Mouse (Mus musculus) heart, postnatal 0 days (tissue): ENCODE results near the gene Dpp8.

Experiments
- CTCF ChIP-seq: IDR thresholded peaks from 2 replicates; pipeline ENCODE4 v1.5.1; 2016; ENCODE audit warnings: antibody characterized with exemption, control low read depth, low read depth
- EP300 ChIP-seq: IDR thresholded peaks from 2 replicates; pipeline ENCODE4 v1.6.1; 2016; ENCODE audit warnings: antibody characterized with exemption, low read depth

GRCm38 (mm10) chr9:65016241-65016977, 15.8 kb upstream of the Dpp8 start:
- no peak for TF ChIP-seq CTCF
- TF ChIP-seq EP300, result no peak
